Mouse (Mus musculus) megakaryocyte, embryonic 14.5 days (primary cell): ENCODE measurements at regions not wholly inside any gene's neighbourhood (a gene's known extent, or its start where the extent isn't known, plus 50 kb on each side); places are given as distances from the start of the nearest gene placed in this dataset.

Experiments
- H3K27me3 ChIP-seq: replicated peaks from 2 replicates; pipeline ENCODE3; 2012; ENCODE audit warnings: inconsistent platforms
- H3K36me3 ChIP-seq: replicated peaks from 2 replicates; pipeline ENCODE3; 2012; ENCODE audit warnings: low read length, inconsistent platforms, mixed read lengths
- H3K4me1 ChIP-seq: 2 replicates; pipeline ENCODE4 v1.6.1; 2012; ENCODE audit warnings: inconsistent platforms
- H3K4me3 ChIP-seq: replicated peaks from 2 replicates; pipeline ENCODE3; 2012; ENCODE audit warnings: moderate library complexity, mild to moderate bottlenecking, inconsistent platforms
- H3K9me3 ChIP-seq: 2 replicates; pipeline ENCODE4 v1.6.1; 2012; ENCODE audit warnings: inconsistent platforms
- FLI1 ChIP-seq: IDR thresholded peaks from 2 replicates; pipeline ENCODE4 v1.6.1; 2012; ENCODE audit warnings: low read length, inconsistent platforms, mixed read lengths
- GATA1 ChIP-seq: IDR thresholded peaks from 3 replicates; pipeline ENCODE4 v1.6.1; 2012; ENCODE audit warnings: mixed read lengths, low read length, inconsistent platforms, borderline replicate concordance

GRCm38 (mm10) chr11:19554947-19555770 lies 369.0 kb upstream of the Spred2 start:
- no peaks in the 10 kb centered on the region for H3K27me3 ChIP-seq
- H3K4me3 ChIP-seq, result no peak overlapping the region
- no peaks in the 10 kb centered on the region for H3K36me3 ChIP-seq
- H3K4me1 ChIP-seq, result no peaks in the 10 kb centered on the region
- H3K9me3 ChIP-seq, result no peaks in the 10 kb centered on the region
- no peak for TF ChIP-seq GATA1

GRCm38 (mm10) chr11:19560452-19560851 lies 363.7 kb upstream of the Spred2 start:
- Histone ChIP-seq H3K36me3 (no peaks in the 10 kb centered on the region), H3K9me3 (no peaks in the 10 kb centered on the region), H3K4me3 (no peak overlapping the region), H3K27me3 (no peaks in the 10 kb centered on the region), H3K4me1 (no peaks in the 10 kb centered on the region)
- no peak for TF ChIP-seq FLI1
- TF ChIP-seq GATA1, result no peak

GRCm38 (mm10) chr11:19562668-19563067 lies 361.5 kb upstream of the Spred2 start:
- no peak overlapping the region for H3K4me3 ChIP-seq
- no peaks in the 10 kb centered on the region for H3K27me3 ChIP-seq

GRCm38 (mm10) chr11:19585228-19585627 lies 338.9 kb upstream of the Spred2 start:
- H3K4me3 ChIP-seq, result no peak overlapping the region
- H3K4me1 ChIP-seq, result no peaks in the 10 kb centered on the region; the same call in 1 of the 2 replicates
- H3K36me3 ChIP-seq, result no peaks in the 10 kb centered on the region
- peaks cover 8% of the 10 kb centered on the region; the same call in 1 of the 2 replicates for H3K9me3 ChIP-seq
- no peaks in the 10 kb centered on the region for H3K27me3 ChIP-seq
- TF ChIP-seq GATA1, result no peak
- TF ChIP-seq FLI1, result no peak

More at GRCm38 (mm10) chr11:19562668-19563067, 361.5 kb upstream of the Spred2 start:
- Histone ChIP-seq H3K4me1 (no peaks in the 10 kb centered on the region), H3K9me3 (no peaks in the 10 kb centered on the region), H3K36me3 (no peaks in the 10 kb centered on the region)
- no peak for TF ChIP-seq GATA1
- no peak for TF ChIP-seq FLI1

DNA sequence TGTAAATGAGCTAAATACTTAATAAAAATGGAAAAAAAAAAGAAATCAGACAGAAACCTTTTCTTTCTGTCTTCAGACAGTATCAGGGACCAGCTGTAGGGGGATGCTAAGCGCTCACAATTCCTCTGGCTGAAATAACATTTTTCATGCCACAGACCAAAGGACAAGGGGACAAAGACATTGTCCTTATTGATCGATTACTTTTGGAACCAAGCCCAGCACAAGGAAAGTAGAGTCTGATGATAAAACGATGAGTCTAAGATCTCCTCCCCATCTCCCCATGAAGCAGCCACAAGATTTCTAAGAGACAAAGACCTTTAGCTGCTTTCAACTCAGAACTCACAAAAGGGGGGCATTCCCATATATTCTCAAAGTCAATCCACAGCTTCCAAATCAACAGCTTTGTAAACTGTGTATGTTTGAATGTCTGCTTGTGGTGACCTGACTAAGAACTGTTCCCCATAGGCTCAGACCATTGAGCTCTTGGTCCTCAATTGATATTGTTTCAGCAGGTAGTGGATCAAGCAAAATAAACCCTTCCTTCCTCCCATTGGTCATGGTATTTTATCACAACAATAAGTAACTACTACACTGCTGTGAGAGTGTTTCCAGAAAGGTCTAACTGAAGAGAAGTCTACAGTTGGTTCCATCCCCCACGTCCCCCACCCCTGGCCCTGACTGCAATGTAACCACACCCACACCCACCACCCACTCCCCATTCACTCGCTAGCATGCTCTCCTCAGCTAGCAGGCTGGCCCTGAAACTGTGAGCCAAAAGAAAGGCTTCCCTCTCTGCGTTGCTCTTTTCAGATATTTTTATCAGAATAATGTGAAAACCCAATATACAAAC lies 331.4 kb upstream of the Spred2 start:
- H3K4me3 ChIP-seq, result no peak overlapping the region
- no peaks in the 10 kb centered on the region for H3K36me3 ChIP-seq
- H3K27me3 ChIP-seq, result no peaks in the 10 kb centered on the region
- TF ChIP-seq GATA1 (no peak), FLI1 (no peak)
- H3K9me3 ChIP-seq, result peaks cover 7% of the 10 kb centered on the region; the same call in 1 of the 2 replicates
- H3K4me1 ChIP-seq, result no peaks in the 10 kb centered on the region; the same call in 1 of the 2 replicates

DNA sequence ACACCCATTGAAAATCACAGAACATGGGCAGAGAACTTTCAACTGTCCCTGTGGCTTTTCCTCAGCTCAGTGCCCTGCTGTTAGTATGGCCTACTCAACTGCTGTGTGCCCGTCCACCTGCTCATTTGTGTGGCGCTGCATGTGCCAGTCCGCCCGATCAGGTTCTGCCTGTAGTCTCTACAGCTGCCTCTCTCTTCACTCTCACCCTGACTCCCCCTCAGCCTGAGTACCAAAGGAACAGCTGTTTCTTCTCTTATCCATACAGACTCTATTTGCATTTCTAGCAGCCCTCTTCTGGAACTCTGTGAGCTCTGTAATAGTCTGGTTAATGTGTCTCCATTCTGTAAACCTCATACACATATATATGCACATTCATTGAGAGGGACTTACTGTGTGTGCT lies 329.1 kb upstream of the Spred2 start:
- Histone ChIP-seq H3K36me3 (no peaks in the 10 kb centered on the region), H3K9me3 (peaks cover 9% of the 10 kb centered on the region), H3K27me3 (no peaks in the 10 kb centered on the region), H3K4me3 (no peak overlapping the region), H3K4me1 (no peaks in the 10 kb centered on the region)
- no peak for TF ChIP-seq GATA1
- no peak for TF ChIP-seq FLI1

DNA sequence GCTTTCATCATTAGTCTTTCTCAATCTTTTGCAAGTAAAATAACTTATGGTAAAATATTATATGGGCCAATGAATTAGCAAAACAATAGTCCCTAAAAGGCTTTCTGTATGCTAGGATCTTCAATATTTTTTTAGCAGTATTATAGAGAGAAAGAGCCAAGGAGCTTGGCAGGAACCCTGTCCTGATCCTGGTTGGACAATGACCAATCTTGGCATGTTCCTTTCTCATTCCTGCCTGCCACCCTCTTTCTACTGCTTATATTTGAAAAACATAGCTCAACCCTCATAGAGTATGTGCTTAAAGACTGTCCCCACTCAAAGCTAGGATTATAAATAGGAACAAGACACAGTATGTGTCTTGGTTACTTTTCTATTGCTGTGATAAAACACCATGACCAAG lies 327.8 kb upstream of the Spred2 start:
- H3K4me1 ChIP-seq, result no peaks in the 10 kb centered on the region
- peaks cover 17% of the 10 kb centered on the region for H3K9me3 ChIP-seq
- no peak for TF ChIP-seq GATA1
- TF ChIP-seq FLI1, result no peak
- H3K4me3 ChIP-seq, result no peak overlapping the region
- no peaks in the 10 kb centered on the region for H3K36me3 ChIP-seq
- no peaks in the 10 kb centered on the region for H3K27me3 ChIP-seq

DNA sequence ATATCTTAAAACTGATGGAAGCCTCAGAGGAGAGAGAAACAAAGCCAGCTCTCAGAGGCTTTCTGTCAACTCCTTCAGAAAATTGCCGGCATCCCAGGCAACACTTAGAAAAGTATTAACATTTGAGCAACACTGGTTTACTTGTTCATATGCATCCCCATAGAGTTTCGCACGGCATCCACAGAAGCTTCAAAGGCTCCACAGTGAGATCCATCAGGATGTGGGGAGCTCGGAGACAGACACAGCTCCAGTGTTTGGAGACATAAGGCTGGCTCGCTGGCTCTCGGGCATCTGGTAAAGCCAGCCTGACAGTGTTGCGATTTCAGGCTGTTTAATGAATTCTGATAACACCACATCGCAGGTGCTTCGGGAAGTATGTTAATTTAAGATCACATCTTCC lies 324.7 kb upstream of the Spred2 start:
- Histone ChIP-seq H3K4me1 (no peaks in the 10 kb centered on the region), H3K27me3 (no peaks in the 10 kb centered on the region), H3K36me3 (no peaks in the 10 kb centered on the region), H3K4me3 (no peak overlapping the region), H3K9me3 (peaks cover 24% of the 10 kb centered on the region)
- no peak for TF ChIP-seq GATA1
- no peak for TF ChIP-seq FLI1

GRCm38 (mm10) chr11:19601216-19601938 lies 322.8 kb upstream of the Spred2 start:
- Histone ChIP-seq H3K9me3 (peaks cover 31% of the 10 kb centered on the region), H3K4me3 (no peak overlapping the region), H3K4me1 (no peaks in the 10 kb centered on the region), H3K36me3 (no peaks in the 10 kb centered on the region), H3K27me3 (no peaks in the 10 kb centered on the region)
- TF ChIP-seq FLI1 (no peak), GATA1 (no peak)

GRCm38 (mm10) chr11:19602496-19602895 lies 321.7 kb upstream of the Spred2 start:
- TF ChIP-seq GATA1 (no peak), FLI1 (no peak)
- Histone ChIP-seq H3K4me1 (no peaks in the 10 kb centered on the region), H3K4me3 (no peak overlapping the region), H3K9me3 (peaks cover 36% of the 10 kb centered on the region), H3K36me3 (no peaks in the 10 kb centered on the region), H3K27me3 (no peaks in the 10 kb centered on the region)
